Mouse (Mus musculus): ENCODE measurements at regions not wholly inside any gene's neighbourhood (a gene's known extent, or its start where the extent isn't known, plus 50 kb on each side); places are given as distances from the start of the nearest gene placed in this dataset.
"Not testable (repeated sequence)": the region's sequence is repeated elsewhere in the genome, so short reads cannot be mapped to it uniquely, and the experiment has no call there.

DNA sequence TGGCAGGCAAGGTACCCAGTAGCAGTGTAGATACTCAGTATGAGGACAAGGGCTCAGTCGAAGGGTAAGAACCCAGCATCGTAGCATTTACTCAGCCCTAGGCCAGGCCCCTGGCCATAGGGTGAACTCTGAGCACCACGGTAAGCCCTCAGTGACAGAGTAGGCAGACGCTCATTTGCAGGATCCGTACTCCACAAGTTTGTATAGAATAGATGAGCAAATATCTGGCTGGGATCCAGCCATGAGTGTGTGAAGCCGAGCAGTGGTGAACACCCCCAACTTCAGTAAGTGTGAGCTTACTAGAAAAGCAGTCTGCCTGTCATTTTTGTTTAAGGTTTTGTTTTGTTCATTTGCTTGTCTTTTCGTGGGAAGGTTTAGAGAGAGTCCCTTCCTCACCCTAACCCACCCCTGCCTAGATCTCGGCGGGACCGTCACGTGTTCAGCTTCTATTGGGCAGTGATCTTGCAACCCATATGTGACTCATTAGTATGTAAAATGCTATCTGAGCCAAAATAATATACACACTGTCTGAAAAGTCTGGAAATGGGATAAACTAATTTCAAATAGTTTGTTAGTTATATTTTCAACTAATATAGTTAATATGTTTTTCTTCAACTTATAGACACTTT, 76.3 kb downstream of the Gm5447 start:
- no peak for DNase-seq (ENCODE audit: extremely low read depth, insufficient read length, low spot score)

- not testable (repeated sequence) for DNase-seq (ENCODE audit: extremely low read depth, insufficient read length, low spot score)
Measured at GRCm38 (mm10) chr13:31051586-31051985, 77.6 kb downstream of the Gm5447 start.

- DNase-seq (ENCODE audit: extremely low read depth, insufficient read length, low spot score), result no peak
Measured at GRCm38 (mm10) chr13:31054356-31054755, 80.4 kb downstream of the Gm5447 start.

DNA sequence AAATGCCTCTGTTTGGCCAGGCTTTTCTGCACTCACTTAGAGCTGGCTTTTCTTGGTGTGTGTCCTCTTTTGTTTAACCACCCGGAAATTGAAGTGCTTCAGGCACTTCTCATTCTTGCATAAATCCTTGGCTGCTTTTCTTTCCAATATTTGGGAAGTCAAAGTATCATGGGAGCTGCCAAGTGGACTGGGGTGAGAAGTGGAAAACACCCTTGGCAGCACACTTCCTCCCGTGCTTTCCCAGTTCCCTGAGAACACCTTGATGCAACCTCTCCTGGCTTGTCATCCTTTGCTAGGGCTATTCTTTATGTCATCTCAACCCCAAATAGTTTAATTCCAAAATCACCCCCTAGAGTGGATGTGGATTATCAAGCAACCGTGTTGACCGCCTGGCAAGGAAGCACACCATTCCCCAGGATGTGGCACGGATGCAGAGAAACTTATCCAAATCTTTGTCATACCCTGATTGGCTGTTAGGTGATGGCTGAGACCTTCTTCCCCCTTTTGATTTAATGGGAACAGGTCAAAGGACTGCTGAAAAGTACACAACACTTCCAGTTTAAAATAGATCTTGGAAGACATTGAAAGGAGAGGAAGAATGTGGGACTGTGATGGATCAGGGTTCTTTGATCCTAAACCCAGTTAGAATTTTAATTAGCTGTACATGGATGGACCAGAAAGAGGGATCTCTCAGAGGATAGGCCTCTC, 81.5 kb downstream of the Gm5447 start:
- DNase-seq (ENCODE audit: extremely low read depth, insufficient read length, low spot score), result no peak

- DNase-seq (ENCODE audit: extremely low read depth, insufficient read length, low spot score), result no peak
Measured at GRCm38 (mm10) chr13:31056154-31056871, 82.3 kb downstream of the Gm5447 start.

GRCm38 (mm10) chr13:31060916-31061431, 87.0 kb downstream of the Gm5447 start:
- DNase-seq (ENCODE audit: extremely low read depth, insufficient read length, low spot score), result no peak

DNA sequence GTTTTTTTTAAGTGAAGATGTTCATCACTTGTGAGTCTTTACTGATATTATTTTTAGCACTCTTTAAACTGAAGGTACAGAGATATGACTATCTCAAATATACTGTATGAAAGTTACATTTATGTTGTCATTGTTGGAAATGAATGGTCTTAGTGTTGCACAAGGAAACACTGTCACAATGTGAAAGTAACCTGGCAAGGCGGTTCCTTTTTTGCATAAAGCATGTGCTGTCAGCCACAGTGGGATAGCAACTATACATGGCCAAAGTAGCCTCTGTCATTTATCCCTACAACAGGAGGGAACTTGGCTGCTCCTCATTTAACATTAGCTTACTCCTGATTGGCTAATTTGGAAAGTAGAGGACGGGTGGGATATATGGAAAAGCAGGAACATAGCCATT, 94.3 kb downstream of the Gm5447 start:
- no peak for DNase-seq (ENCODE audit: extremely low read depth, insufficient read length, low spot score)

- DNase-seq (ENCODE audit: extremely low read depth, insufficient read length, low spot score), result no peak
Measured at GRCm38 (mm10) chr13:31076541-31076940, 102.5 kb downstream of the Gm5447 start.

DNA sequence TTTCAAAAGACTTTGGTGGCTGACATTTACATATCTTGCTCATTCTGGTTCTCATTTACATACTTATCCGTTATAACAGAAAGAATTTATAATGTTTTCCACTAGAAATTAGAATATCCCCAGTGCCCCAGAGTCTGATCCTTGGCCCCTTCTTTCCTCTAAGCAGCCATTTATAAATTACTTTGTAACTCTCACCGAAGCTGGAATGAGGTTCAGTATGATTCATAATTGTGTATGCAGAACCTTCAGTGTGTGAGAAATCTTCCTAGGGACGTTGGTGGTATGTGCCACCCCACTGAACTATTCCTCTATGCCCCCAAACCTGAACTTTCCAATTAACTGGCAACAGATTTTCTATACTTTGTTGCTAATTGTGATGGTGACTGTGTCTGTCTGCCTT, 104.7 kb downstream of the Gm5447 start:
- no peak for DNase-seq (ENCODE audit: extremely low read depth, insufficient read length, low spot score)

- no peak for DNase-seq (ENCODE audit: extremely low read depth, insufficient read length, low spot score)
Measured at GRCm38 (mm10) chr13:31080215-31080614, 106.2 kb downstream of the Gm5447 start.

DNA sequence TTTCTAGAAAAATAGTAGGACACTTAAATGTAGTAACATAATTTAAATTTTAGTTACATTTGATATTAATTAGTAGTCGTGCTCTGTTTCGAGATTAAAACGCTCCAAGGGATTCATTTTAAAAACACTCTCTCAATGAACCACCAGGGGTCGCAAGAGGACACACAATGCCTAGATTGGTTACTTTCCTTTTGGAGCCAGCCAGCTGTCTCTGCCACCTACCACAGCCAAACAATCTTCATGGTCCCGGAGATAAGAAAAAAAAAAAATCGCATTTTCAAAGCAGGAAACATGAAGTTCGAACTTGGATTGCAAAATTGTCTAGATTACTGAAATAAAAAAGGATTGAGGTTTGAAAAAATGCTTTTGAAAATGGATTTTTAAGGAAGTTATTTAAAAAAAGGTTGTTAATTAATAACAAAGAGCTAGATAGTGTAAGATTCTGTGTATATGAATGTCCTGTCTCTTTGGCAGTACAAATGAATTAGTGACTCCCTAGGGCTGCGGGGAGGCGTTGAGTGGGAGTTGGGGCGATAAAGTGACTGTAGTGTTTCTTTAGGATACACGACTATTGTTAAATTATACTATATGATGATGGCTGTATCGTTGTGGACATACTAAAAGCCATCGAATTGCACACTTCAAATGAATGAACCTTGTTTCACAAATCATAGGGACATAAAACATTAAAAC, 108.6 kb downstream of the Gm5447 start:
- DNase-seq (ENCODE audit: extremely low read depth, insufficient read length, low spot score), result no peak

DNA sequence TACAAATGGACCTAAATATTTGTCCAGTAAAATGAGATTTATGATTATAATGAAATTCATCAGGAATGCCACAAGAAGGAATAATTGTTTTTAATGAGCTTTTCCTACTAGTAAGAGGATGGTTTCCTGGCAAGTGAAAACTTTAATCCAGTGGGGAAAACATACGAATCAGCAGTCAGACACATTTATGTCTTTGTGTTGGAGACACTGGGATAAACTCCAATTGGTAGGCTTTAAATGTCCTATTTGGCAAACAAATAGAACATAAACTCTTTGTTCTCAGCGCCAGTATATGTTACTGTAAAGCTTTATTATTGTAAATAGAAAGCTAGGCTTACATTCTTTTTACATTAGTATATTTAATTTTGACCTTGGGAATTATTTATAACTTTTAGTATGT, 127.0 kb downstream of the Gm5447 start:
- no peak for DNase-seq (ENCODE audit: extremely low read depth, insufficient read length, low spot score)

DNA sequence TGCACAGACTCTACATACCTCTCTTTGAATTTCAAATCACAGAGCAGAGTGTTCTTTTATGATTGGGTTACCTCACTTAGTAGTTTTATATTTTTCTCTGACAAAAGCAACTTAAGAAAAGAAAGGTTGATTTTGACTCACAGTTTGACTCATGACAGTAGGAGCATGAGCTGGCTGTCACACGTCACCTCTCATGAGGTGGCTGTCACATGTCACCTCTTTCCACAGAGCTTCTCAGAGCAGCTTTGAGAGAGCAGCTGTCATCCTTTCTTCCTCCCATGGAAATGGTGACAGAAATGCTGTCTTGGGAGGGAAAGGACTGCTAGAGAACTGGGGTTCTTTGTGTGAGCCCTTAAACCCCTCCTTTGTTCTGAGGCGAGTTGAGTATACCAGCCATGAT, 133.4 kb downstream of the Gm5447 start:
- no peak for DNase-seq (ENCODE audit: extremely low read depth, insufficient read length, low spot score)

GRCm38 (mm10) chr13:31109231-31109630, 135.2 kb downstream of the Gm5447 start:
- no peak for DNase-seq (ENCODE audit: extremely low read depth, insufficient read length, low spot score)

DNA sequence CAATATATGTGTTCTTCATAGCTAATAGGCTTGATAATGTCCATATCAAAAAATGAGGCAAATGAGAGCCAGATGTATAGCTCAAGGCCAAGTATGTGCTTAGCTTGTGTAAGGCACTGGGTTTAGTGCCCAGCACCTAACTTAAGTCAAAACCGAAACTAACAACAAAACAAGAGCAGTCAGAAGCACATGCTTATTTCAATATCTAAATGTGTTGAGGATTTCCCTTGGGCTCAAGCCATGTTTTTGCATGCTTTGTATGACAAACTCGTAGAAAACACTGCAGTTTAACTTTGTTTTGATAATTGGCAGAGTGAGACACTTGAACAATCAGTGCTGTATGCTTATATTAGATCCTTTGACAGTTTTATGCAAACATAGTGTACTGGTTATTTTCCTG, 148.7 kb downstream of the Gm5447 start:
- DNase-seq (ENCODE audit: extremely low read depth, insufficient read length, low spot score), result no peak

GRCm38 (mm10) chr13:31124547-31125216, 150.7 kb downstream of the Gm5447 start:
- no peak for DNase-seq (ENCODE audit: extremely low read depth, insufficient read length, low spot score)

DNA sequence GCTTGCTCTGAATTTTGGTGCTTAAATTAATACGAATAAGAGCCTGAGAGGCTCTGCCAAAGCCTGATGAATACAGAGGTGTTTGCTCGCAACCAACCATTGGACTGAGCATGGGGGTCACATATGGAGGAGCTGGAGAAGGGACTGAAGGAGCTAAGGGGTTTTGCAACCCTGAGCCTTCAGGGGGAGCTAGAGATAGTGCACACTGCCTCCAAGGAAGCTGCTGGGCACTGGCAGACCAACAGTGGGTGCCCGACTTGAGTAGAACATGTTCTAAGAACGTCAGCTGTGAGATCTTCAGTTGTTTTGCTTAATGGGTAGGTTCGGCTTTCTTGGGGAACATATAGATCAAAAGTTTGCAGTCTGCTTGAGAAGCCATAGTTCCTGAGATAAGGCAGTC, 158.5 kb downstream of the Gm5447 start:
- no peak for DNase-seq (ENCODE audit: extremely low read depth, insufficient read length, low spot score)

- DNase-seq (ENCODE audit: extremely low read depth, insufficient read length, low spot score), result no peak
Measured at GRCm38 (mm10) chr13:31139686-31140085, 165.7 kb downstream of the Gm5447 start.

- no peak for DNase-seq (ENCODE audit: extremely low read depth, insufficient read length, low spot score)
Measured at GRCm38 (mm10) chr13:31147323-31147722, 173.3 kb downstream of the Gm5447 start.

- DNase-seq (ENCODE audit: extremely low read depth, insufficient read length, low spot score), result no peak
Measured at GRCm38 (mm10) chr13:31154066-31154465, 180.1 kb downstream of the Gm5447 start.
